Mouse (Mus musculus) CH12.LX (cell line): ENCODE data around the gene Arpc3. TPM values are rescaled to one million over a fixed set of nuclear protein-coding genes. Genes with fewer than 3 reads are reported as not detected.
A peak's percentile ranks its signal among the peaks of the same experiment; 100 is the strongest.

Experiments used
- DNase-seq: peaks from one replicate; pipeline ENCODE4 v3.0.0-alpha.2; 2013; ENCODE audit errors: extremely low read depth
- H3K27ac ChIP-seq: 2 replicates; pipeline ENCODE4 v1.5.1; 2012; ENCODE audit warnings: low read depth, mild to moderate bottlenecking, control low read depth, moderate library complexity; ENCODE audit not compliant: insufficient read depth
- H3K27me3 ChIP-seq: replicated peaks from 2 replicates; pipeline ENCODE3; 2012; ENCODE audit warnings: inconsistent platforms
- H3K36me3 ChIP-seq, 2 experiments: replicated peaks in 1 of 2; 2 replicates each; pipeline versions ENCODE3 to v1.6.1; 2012; ENCODE audit warnings: inconsistent platforms in 1 of 2, low read length in 1 of 2, mild to moderate bottlenecking in 1 of 2, mixed read lengths in 1 of 2, moderate library complexity in 1 of 2; ENCODE audit not compliant: control insufficient read depth in 1 of 2, insufficient read depth in 1 of 2
- H3K4me1 ChIP-seq, 2 experiments: 2 replicates each; pipeline ENCODE4 v1.6.1; 2012; ENCODE audit warnings: inconsistent platforms in 1 of 2, moderate library complexity in 1 of 2; ENCODE audit not compliant: insufficient read depth in 2 of 2, control insufficient read depth in 1 of 2
- H3K4me2 ChIP-seq: 2 replicates; pipeline ENCODE4 v1.6.1; 2012; ENCODE audit warnings: low read depth, mild to moderate bottlenecking, control low read depth; ENCODE audit not compliant: poor library complexity, insufficient read depth, severe bottlenecking
- H3K4me3 ChIP-seq, 3 experiments: fragments of 150-350 bp in 1 of 3; sonication (generic) in 1 of 3; replicated peaks in 1 of 3; 2 replicates each; pipeline versions ENCODE3 to v1.5.1; 2011 to 2012; ENCODE audit warnings: low read depth in 2 of 3, low read length in 2 of 3, mild to moderate bottlenecking in 2 of 3, moderate library complexity in 2 of 3, control low read depth in 1 of 3, improper control_type of control experiment in 1 of 3, inconsistent platforms in 1 of 3, mixed read lengths in 1 of 3; ENCODE audit not compliant: poor library complexity in 1 of 3
- H3K79me2 ChIP-seq: replicated peaks from 2 replicates; pipeline ENCODE4 v1.6.1; 2012; ENCODE audit warnings: mild to moderate bottlenecking, moderate library complexity; ENCODE audit not compliant: control insufficient read depth, poor library complexity, insufficient read depth, severe bottlenecking; ENCODE audit errors: extremely low read depth
- H3K9ac ChIP-seq: 2 replicates; pipeline ENCODE4 v1.6.1; 2012; ENCODE audit warnings: low read depth, mild to moderate bottlenecking, control low read depth, moderate library complexity; ENCODE audit not compliant: insufficient read depth
- H3K9me3 ChIP-seq: replicated peaks from 2 replicates; pipeline ENCODE3; 2012; ENCODE audit warnings: low read length, inconsistent platforms, mixed read lengths
- BHLHE40 ChIP-seq: IDR thresholded peaks from 2 replicates; pipeline ENCODE4 v1.6.1; 2011; ENCODE audit warnings: mild to moderate bottlenecking, low read depth, low read length, improper control_type of control experiment
- CTCF ChIP-seq, 2 experiments: IDR thresholded peaks in 1 of 2; conservative IDR thresholded peaks in 1 of 2; 2 replicates each; pipeline ENCODE4 v1.5.1; 2011 to 2012; ENCODE audit warnings: low read depth in 2 of 2, low read length in 2 of 2, improper control_type of control experiment in 1 of 2, inconsistent platforms in 1 of 2, mild to moderate bottlenecking in 1 of 2, moderate library complexity in 1 of 2
- ELF1 ChIP-seq: IDR thresholded peaks from 2 replicates; pipeline ENCODE4 v1.6.1; 2014; ENCODE audit warnings: low read depth, mild to moderate bottlenecking, inconsistent platforms, low read length, improper control_type of control experiment
- EP300 ChIP-seq: IDR thresholded peaks from 2 replicates; pipeline ENCODE4 v1.6.1; 2011; ENCODE audit warnings: low read length, improper control_type of control experiment
- ETS1 ChIP-seq: conservative IDR thresholded peaks from 2 replicates; pipeline ENCODE4 v1.6.1; 2012; ENCODE audit warnings: low read depth, mild to moderate bottlenecking, inconsistent platforms, low read length, improper control_type of control experiment, moderate library complexity
- GABPA ChIP-seq: IDR thresholded peaks from 2 replicates; pipeline ENCODE4 v1.6.1; 2012; ENCODE audit warnings: low read depth, low read length, improper control_type of control experiment, inconsistent platforms; ENCODE audit not compliant: insufficient replicate concordance
- IRF4 ChIP-seq: IDR thresholded peaks from 2 replicates; pipeline ENCODE4 v1.6.1; 2014; ENCODE audit warnings: low read depth, mild to moderate bottlenecking, inconsistent platforms, low read length, improper control_type of control experiment
- KAT2A ChIP-seq: IDR thresholded peaks from 2 replicates; pipeline ENCODE4 v1.6.1; 2012; ENCODE audit warnings: low read length, improper control_type of control experiment, inconsistent platforms; ENCODE audit not compliant: insufficient replicate concordance
- MAFK ChIP-seq: IDR thresholded peaks from 2 replicates; pipeline ENCODE4 v1.6.1; 2011; ENCODE audit warnings: low read length, improper control_type of control experiment; ENCODE audit not compliant: insufficient replicate concordance
- MAX ChIP-seq: IDR thresholded peaks from 2 replicates; pipeline ENCODE4 v1.6.1; 2011; ENCODE audit warnings: low read length, improper control_type of control experiment
- MAZ ChIP-seq: IDR thresholded peaks from 2 replicates; pipeline ENCODE4 v1.6.1; 2012; ENCODE audit warnings: low read depth, mild to moderate bottlenecking, inconsistent platforms, low read length, improper control_type of control experiment, moderate library complexity
- MXI1 ChIP-seq: IDR thresholded peaks from 2 replicates; pipeline ENCODE4 v1.6.1; 2011; ENCODE audit warnings: mild to moderate bottlenecking, low read depth, low read length, improper control_type of control experiment
- NELFE ChIP-seq: IDR thresholded peaks from 2 replicates; pipeline ENCODE4 v1.6.1; 2011; ENCODE audit warnings: low read depth, low read length, improper control_type of control experiment
- NRF1 ChIP-seq: IDR thresholded peaks from 2 replicates; pipeline ENCODE4 v1.6.1; 2014; ENCODE audit warnings: low read depth, mild to moderate bottlenecking, inconsistent platforms, low read length, improper control_type of control experiment, moderate library complexity
- PAX5 ChIP-seq: IDR thresholded peaks from 2 replicates; pipeline ENCODE4 v1.6.1; 2012; ENCODE audit warnings: low read length, inconsistent platforms, mixed read lengths
- POLR2A ChIP-seq: IDR thresholded peaks from 2 replicates; pipeline ENCODE4 v1.6.1; 2011; ENCODE audit warnings: low read depth, mild to moderate bottlenecking, improper control_type of control experiment, low read length
- RAD21 ChIP-seq: IDR thresholded peaks from 2 replicates; pipeline ENCODE4 v1.6.1; 2011; ENCODE audit warnings: low read depth, mild to moderate bottlenecking, low read length, improper control_type of control experiment, moderate library complexity
- SMC3 ChIP-seq: IDR thresholded peaks from 2 replicates; pipeline ENCODE4 v1.6.1; 2011; ENCODE audit warnings: low read depth, low read length, improper control_type of control experiment
- TBP ChIP-seq: conservative IDR thresholded peaks from 2 replicates; pipeline ENCODE4 v1.6.1; 2011; ENCODE audit warnings: low read depth, low read length, improper control_type of control experiment
- UBTF ChIP-seq: IDR thresholded peaks from 2 replicates; pipeline ENCODE4 v1.6.1; 2012; ENCODE audit warnings: low read depth, mild to moderate bottlenecking, inconsistent platforms, low read length, improper control_type of control experiment, moderate library complexity
- USF1 ChIP-seq: IDR thresholded peaks from 2 replicates; pipeline ENCODE4 v1.6.1; 2014; ENCODE audit warnings: low read depth, mild to moderate bottlenecking, inconsistent platforms, low read length, improper control_type of control experiment
- ZC3H11A ChIP-seq: IDR thresholded peaks from 2 replicates; pipeline ENCODE4 v1.6.1; 2012; ENCODE audit warnings: low read depth, mild to moderate bottlenecking, inconsistent platforms, low read length, improper control_type of control experiment
- ZKSCAN1 ChIP-seq: IDR thresholded peaks from 2 replicates; pipeline ENCODE4 v1.6.1; 2012; ENCODE audit warnings: low read depth, inconsistent platforms, low read length, improper control_type of control experiment, borderline replicate concordance
- ZMIZ1 ChIP-seq: IDR thresholded peaks from 2 replicates; pipeline ENCODE4 v1.6.1; 2012; ENCODE audit warnings: low read depth, mild to moderate bottlenecking, inconsistent platforms, low read length, improper control_type of control experiment
- ZNF384 ChIP-seq: IDR thresholded peaks from 2 replicates; pipeline ENCODE4 v1.6.1; 2012; ENCODE audit warnings: low read depth, low read length, improper control_type of control experiment, inconsistent platforms
- dilution Hi-C: fragments of 300-500 bp; cut with MboI; formaldehyde crosslinking; loops from 2 replicates; pipeline ENCODE4 v1.14.3; 2020; ENCODE audit warnings: low sequenced_read_pairs; ENCODE audit not compliant: extremely low pct_unique_long_range_greater_than_20kb, extremely low pct_ligation_motif_present
- in situ Hi-C: fragments of 300-500 bp; cut with MboI; formaldehyde crosslinking; loops from 3 replicates; pipeline ENCODE4 v1.14.3; 2019; ENCODE audit warnings: low sequenced_read_pairs, low pct_ligation_motif_present, low pct_unique_long_range_greater_than_20kb, mixed read lengths
- polyA plus RNA-seq: library from polyadenylated mRNA; unstranded; fragments of >175 nt; gene quantifications from 2 replicates; pipeline ENCODE4 v1.2.1, GENCODE M21; 2012; ENCODE audit warnings: low read depth; ENCODE audit not compliant: insufficient read length
- total RNA-seq, 2 experiments: library from RNA; depleted of rRNA; stranded (reverse); fragments of 300-350 nt in 1 of 2; fragments of >200 nt in 1 of 2; gene quantifications; 2 replicates each; pipeline ENCODE4 v1.2.3; 2012 to 2014

Gene Arpc3
- total and polyA plus RNA-seq, 3 experiments, result 256 to 543 (median 297) TPM

DNA sequence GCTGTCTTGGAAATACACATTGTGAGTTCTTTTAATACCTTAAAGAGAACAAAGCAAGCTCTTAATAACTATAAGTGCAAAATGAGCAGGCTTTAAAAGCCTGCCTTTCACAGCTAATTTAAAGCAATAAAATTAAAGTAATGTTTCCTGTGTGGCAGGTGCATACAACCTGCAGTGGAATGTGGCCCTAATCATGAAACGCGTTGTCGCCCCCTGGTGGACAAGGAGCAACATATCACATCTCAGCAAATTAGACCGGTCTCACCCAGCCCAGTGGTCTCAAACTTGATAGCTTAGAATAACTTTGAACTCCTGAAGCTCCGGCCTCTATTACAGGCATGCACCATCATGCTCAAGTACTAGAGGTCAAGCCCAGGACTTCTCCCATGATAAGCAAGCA is 47.4 kb upstream of the Arpc3 start:
- Histone ChIP-seq H3K36me3 (peaks cover 3 to 49% of the 10 kb centered on the region in 2 experiments), H3K27ac (no peak overlapping the region), H3K9ac (no peak overlapping the region), H3K4me1 (no peaks in the 10 kb centered on the region), H3K79me2 (no peaks in the 10 kb centered on the region), H3K27me3 (no peaks in the 10 kb centered on the region), H3K9me3 (peaks cover 12% of the 10 kb centered on the region), H3K4me2 (no peak overlapping the region), H3K4me3 (no peak overlapping the region)
- TF ChIP-seq ZC3H11A (peak; percentile 78), EP300 (no peak), CTCF (conservative IDR thresholded peaks at IDR 0.05 in 1 of 2, IDR thresholded peaks at IDR 0.05 in 1 of 2; ENCODE audit: low read depth in 2 of 2, low read length in 2 of 2) (peak; percentile 83 to 94), SMC3 (peak; percentile 95), PAX5 (no peak), RAD21 (peak; percentile 88), NELFE (no peak)
- in situ Hi-C loops, result no loop called here
- peak; percentile 78 for DNase-seq
- dilution Hi-C loops, result no loop called here

DNA sequence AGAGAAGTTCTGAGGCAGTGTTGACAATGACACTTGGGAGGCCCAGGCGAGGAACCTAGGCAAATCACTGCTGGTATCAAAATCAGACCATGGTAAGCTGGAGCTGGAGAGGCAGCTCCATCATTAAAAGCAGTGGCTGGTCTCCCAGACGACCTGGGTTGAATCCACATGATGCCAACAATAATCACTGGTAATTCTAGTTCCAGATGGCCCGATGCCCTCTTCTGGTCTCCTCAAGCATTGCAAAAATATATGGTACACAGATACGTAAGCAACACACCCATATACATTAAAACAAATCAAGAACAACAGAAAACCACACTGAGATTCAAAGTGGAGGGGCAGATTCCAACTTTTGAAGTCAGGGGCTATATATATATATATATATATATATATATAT is 45.9 kb upstream of the Arpc3 start:
- H3K27ac ChIP-seq, result no peak overlapping the region
- dilution Hi-C loops, result no loop called here
- H3K79me2 ChIP-seq, result no peaks in the 10 kb centered on the region
- H3K9ac ChIP-seq, result no peak overlapping the region
- H3K4me3 ChIP-seq, result no peak overlapping the region
- no peak overlapping the region for H3K4me2 ChIP-seq
- no peaks in the 10 kb centered on the region for H3K27me3 ChIP-seq
- in situ Hi-C loops, result no loop called here
- H3K4me1 ChIP-seq, result no peaks in the 10 kb centered on the region
- H3K9me3 ChIP-seq, result peaks cover 9% of the 10 kb centered on the region
- TF ChIP-seq NRF1 (no peak), CTCF (conservative IDR thresholded peaks at IDR 0.05 in 1 of 2, IDR thresholded peaks at IDR 0.05 in 1 of 2; ENCODE audit: low read depth in 2 of 2, low read length in 2 of 2) (0 out of 4 replicates have a peak, but pooled peaks of 1 of the 2 experiments have one; percentile 16)
- H3K36me3 ChIP-seq, result peaks cover 3 to 40% of the 10 kb centered on the region in 2 experiments
- no peak for DNase-seq

- in situ Hi-C loops (no loop called here), dilution Hi-C loops (no loop called here)
- peaks cover 3 to 26% of the 10 kb centered on the region in 2 experiments for H3K4me1 ChIP-seq
- peak within 1 kb of the TSS; percentile 72 for H3K4me2 ChIP-seq
- peaks cover 1 to 27% of the 10 kb centered on the region in 2 experiments for H3K36me3 ChIP-seq
- no peaks in the 10 kb centered on the region for H3K9me3 ChIP-seq
- H3K27me3 ChIP-seq, result no peaks in the 10 kb centered on the region
- DNase-seq, result peak; percentile 99
- peak within 1 kb of the TSS; percentile 70 for H3K9ac ChIP-seq
- H3K79me2 ChIP-seq, result peaks cover 8% of the 10 kb centered on the region
- H3K4me3 ChIP-seq, result peak within 1 kb of the TSS; percentile 76 to 98 (median 94)
- H3K27ac ChIP-seq, result peak within 1 kb of the TSS; percentile 32; the same call in 1 of the 2 replicates
- TF ChIP-seq ZNF384 (peak; percentile 100), ZMIZ1 (peak; percentile 66; the same call in 1 of the 2 replicates), IRF4 (peak; percentile 10; the same call in 1 of the 2 replicates), GABPA (no peak), MAZ (peak; percentile 99), MXI1 (peak; percentile 84), USF1 (no peak), TBP (0 out of 2 replicates have a peak, but pooled peaks have one; percentile 45), POLR2A (peak; percentile 93), MAFK (peak; percentile 72; the same call in 1 of the 2 replicates), ETS1 (0 out of 2 replicates have a peak, but pooled peaks have one; percentile 16), ELF1 (peak; percentile 90), KAT2A (peak; percentile 71; the same call in 1 of the 2 replicates), UBTF (no peak; the same call in none of the 2 replicates), BHLHE40 (no peak), PAX5 (no peak), EP300 (no peak), MAX (peak; percentile 92), ZKSCAN1 (no peak)
These were observed 37.7 kb upstream of the Arpc3 start, which contains the start of the genes Rad9b and Vps29 for GRCm38 (mm10) chr5:122353807-122354491. Gene Rad9b (minus strand): TSS chr5:122354233. Gene Vps29 (plus strand): TSS chr5:122354369.
